Mouse (Mus musculus) hindbrain, embryonic 11.5 days (tissue): ENCODE results near the gene Tead3. TPM values are rescaled to one million over a fixed set of nuclear protein-coding genes. Genes with fewer than 3 reads are reported as not detected.

ENCODE experiments used
- ATAC-seq: fragments of 200-750 bp; cut with Nextera tagmentation; 2 replicates; pipeline ENCODE4 v1.8.0; 2017; ENCODE audit warnings: mild to moderate bottlenecking, moderate TSS enrichment, moderate library complexity; ENCODE audit not compliant: low FRiP score
- DNase-seq: peaks from one replicate; pipeline ENCODE4 v3.0.0-alpha.2; 2015; ENCODE audit warnings: low spot score
- H3K27ac ChIP-seq: fragments of 300-500 bp; sonication (generic); 2 replicates; pipeline ENCODE4 v1.5.1; 2014; ENCODE audit warnings: mild to moderate bottlenecking, low read depth, low read length
- H3K27me3 ChIP-seq: fragments of 300-500 bp; sonication (generic); 2 replicates; pipeline ENCODE4 v1.6.1; 2014; ENCODE audit warnings: mild to moderate bottlenecking, low read length, moderate library complexity, mixed read lengths; ENCODE audit not compliant: control insufficient read depth, insufficient read depth
- H3K36me3 ChIP-seq: fragments of 300-500 bp; sonication (generic); 2 replicates; pipeline ENCODE4 v1.6.1; 2014; ENCODE audit warnings: mild to moderate bottlenecking, low read length, moderate library complexity, mixed read lengths; ENCODE audit not compliant: control insufficient read depth, insufficient read depth
- H3K4me1 ChIP-seq: fragments of 300-500 bp; sonication (generic); replicated peaks from 2 replicates; pipeline ENCODE4 v1.6.1; 2014; ENCODE audit warnings: low read length, mixed read lengths; ENCODE audit not compliant: control insufficient read depth, insufficient read depth
- H3K4me2 ChIP-seq: fragments of 300-500 bp; sonication (generic); replicated peaks from 2 replicates; pipeline ENCODE4 v1.6.1; 2014; ENCODE audit warnings: mild to moderate bottlenecking, low read depth, low read length
- H3K4me3 ChIP-seq: fragments of 300-500 bp; sonication (generic); 2 replicates; pipeline ENCODE4 v1.5.1; 2014; ENCODE audit warnings: low read depth, low read length
- H3K9ac ChIP-seq: fragments of 300-500 bp; sonication (generic); 2 replicates; pipeline ENCODE4 v1.6.1; 2014; ENCODE audit warnings: low read depth, low read length
- H3K9me3 ChIP-seq: fragments of 300-500 bp; sonication (generic); 2 replicates; pipeline ENCODE4 v1.6.1; 2016; ENCODE audit warnings: low read length; ENCODE audit not compliant: control insufficient read depth
- WGBS: fragments of 180-500 bp; shearing (Covaris S2); extraction: QIAGEN DNeasy Blood & Tissue Kit; methylation state at CpG from one replicate; pipeline ENCODE4 v1.1.7; 2014; 5-methylcytosine and 5-hydroxymethylcytosine counted together
- polyA plus RNA-seq: library from polyadenylated mRNA; unstranded; fragments of >200 nt; fragmentation: Nextera tagmentation; extraction: Ambion mirVana; gene quantifications from 2 replicates; pipeline ENCODE4 v1.2.1, GENCODE M21; 2014

The Tead3 gene
- polyA plus RNA-seq, 1 experiment from 2014 or later = 3.7 TPM

GRCm38 (mm10) chr17:28323786-28324185 is 26.8 kb downstream of the Tead3 start:
- H3K4me3 ChIP-seq = no peak overlapping the region
- ATAC-seq = no peak

GRCm38 (mm10) chr17:28321700-28322099 is 28.9 kb downstream of the Tead3 start:
- Histone ChIP-seq H3K9ac (no peak overlapping the region), H3K36me3 (peaks cover 4% of the 10 kb centered on the region; the same call in 1 of the 2 replicates), H3K27ac (no peak overlapping the region), H3K4me3 (no peak overlapping the region), H3K4me1 (no peaks in the 10 kb centered on the region), H3K4me2 (no peak overlapping the region), H3K9me3 (no peaks in the 10 kb centered on the region), H3K27me3 (no peaks in the 10 kb centered on the region)
- DNase-seq (no peak), ATAC-seq (no peak)
- WGBS = 95% methylated on average over 4 of the region's 4 CpGs

More at GRCm38 (mm10) chr17:28323786-28324185, 26.8 kb downstream of the Tead3 start:
- no peaks in the 10 kb centered on the region for H3K27me3 ChIP-seq
- no peaks in the 10 kb centered on the region for H3K9me3 ChIP-seq
- peaks cover 2% of the 10 kb centered on the region; the same call in 1 of the 2 replicates for H3K4me1 ChIP-seq
- no peaks in the 10 kb centered on the region for H3K36me3 ChIP-seq
- 93% methylated on average over 8 of the region's 8 CpGs for WGBS
- H3K9ac ChIP-seq = no peak overlapping the region
- no peak overlapping the region for H3K4me2 ChIP-seq
- no peak overlapping the region for H3K27ac ChIP-seq
- no peak for DNase-seq

- H3K27me3 ChIP-seq = no peaks in the 10 kb centered on the region
- H3K4me1 ChIP-seq = 0 out of 2 replicates have a peak, but pooled peaks cover 3% of the 10 kb centered on the region
- no peak overlapping the region for H3K4me2 ChIP-seq
- WGBS = 87% methylated on average over 9 of the region's 9 CpGs
- no peak overlapping the region for H3K27ac ChIP-seq
- no peak for ATAC-seq
- peaks cover 4% of the 10 kb centered on the region; the same call in 1 of the 2 replicates for H3K36me3 ChIP-seq
- H3K4me3 ChIP-seq = no peak overlapping the region
- DNase-seq = no peak
- no peaks in the 10 kb centered on the region for H3K9me3 ChIP-seq
- H3K9ac ChIP-seq = no peak overlapping the region
These were observed 32.9 kb downstream of the Tead3 start for GRCm38 (mm10) chr17:28317725-28318124.

GRCm38 (mm10) chr17:28317091-28317490 is 33.5 kb downstream of the Tead3 start:
- H3K27me3 ChIP-seq = no peaks in the 10 kb centered on the region
- WGBS = 63% methylated on average over 8 of the region's 8 CpGs
- ATAC-seq = no peak
- H3K27ac ChIP-seq = no peak overlapping the region
- H3K9ac ChIP-seq = no peak overlapping the region
- peaks cover 4% of the 10 kb centered on the region; the same call in 1 of the 2 replicates for H3K36me3 ChIP-seq
- no peak overlapping the region for H3K4me3 ChIP-seq
- no peak overlapping the region for H3K4me2 ChIP-seq
- H3K4me1 ChIP-seq = 0 out of 2 replicates have a peak, but pooled peaks cover 3% of the 10 kb centered on the region
- DNase-seq = no peak
- no peaks in the 10 kb centered on the region for H3K9me3 ChIP-seq

- Histone ChIP-seq H3K4me3 (no peak overlapping the region), H3K9ac (no peak overlapping the region), H3K4me1 (0 out of 2 replicates have a peak, but pooled peaks cover 3% of the 10 kb centered on the region), H3K27me3 (no peaks in the 10 kb centered on the region), H3K9me3 (no peaks in the 10 kb centered on the region), H3K36me3 (peaks cover 4% of the 10 kb centered on the region; the same call in 1 of the 2 replicates), H3K27ac (no peak overlapping the region), H3K4me2 (no peak overlapping the region)
- 89% methylated on average over 9 of the region's 9 CpGs for WGBS
- no peak for DNase-seq
- ATAC-seq = no peak
These were observed 34.1 kb downstream of the Tead3 start for GRCm38 (mm10) chr17:28316476-28316875.

GRCm38 (mm10) chr17:28315611-28316160 is 34.9 kb downstream of the Tead3 start:
- no peaks in the 10 kb centered on the region for H3K27me3 ChIP-seq
- no peak overlapping the region for H3K27ac ChIP-seq
- H3K4me1 ChIP-seq = 0 out of 2 replicates have a peak, but pooled peaks cover 3% of the 10 kb centered on the region
- no peak overlapping the region for H3K4me2 ChIP-seq
- ATAC-seq (no peak), DNase-seq (no peak)
- no peak overlapping the region for H3K9ac ChIP-seq
- no peaks in the 10 kb centered on the region for H3K9me3 ChIP-seq
- no peak overlapping the region for H3K4me3 ChIP-seq
- H3K36me3 ChIP-seq = peaks cover 4% of the 10 kb centered on the region; the same call in 1 of the 2 replicates
- WGBS = 76% methylated on average over 20 of the region's 20 CpGs

- DNase-seq = no peak
- peak; percentile 30; the same call in 1 of the 2 replicates for ATAC-seq
- Histone ChIP-seq H3K27ac (peak overlapping the region; percentile 75), H3K4me3 (peak overlapping the region; percentile 81), H3K36me3 (peaks cover 4% of the 10 kb centered on the region; the same call in 1 of the 2 replicates), H3K9me3 (no peaks in the 10 kb centered on the region), H3K4me1 (0 out of 2 replicates have a peak, but pooled peaks cover 3% of the 10 kb centered on the region), H3K27me3 (no peaks in the 10 kb centered on the region), H3K9ac (peak overlapping the region; percentile 92), H3K4me2 (peak overlapping the region; percentile 94)
- WGBS = under 1% methylated on average over 11 of the region's 11 CpGs
These were observed 36.8 kb downstream of the Tead3 start for GRCm38 (mm10) chr17:28313880-28314225.

GRCm38 (mm10) chr17:28313212-28313879 is 37.3 kb downstream of the Tead3 start, which contains the start of gene Fance:
Gene Fance, plus strand, starts transcription at chr17:28313519.
- Histone ChIP-seq H3K4me3 (peak within 1 kb of the TSS; percentile 81), H3K4me1 (0 out of 2 replicates have a peak, but pooled peaks cover 3% of the 10 kb centered on the region), H3K9me3 (no peaks in the 10 kb centered on the region), H3K27ac (peak within 1 kb of the TSS; percentile 75), H3K36me3 (peaks cover 4% of the 10 kb centered on the region; the same call in 1 of the 2 replicates), H3K27me3 (no peaks in the 10 kb centered on the region), H3K4me2 (peak within 1 kb of the TSS; percentile 94), H3K9ac (peak within 1 kb of the TSS; percentile 92)
- peak; percentile 99 for DNase-seq
- WGBS = under 1% methylated on average over 68 of the region's 69 CpGs
- ATAC-seq = peak; percentile 99
